Mouse (Mus musculus): Measurements from ENCODE around the gene BC048507. TPM values are rescaled to one million over a fixed set of nuclear protein-coding genes. Genes with fewer than 3 reads are reported as not detected.
"Not testable (repeated sequence)": the region's sequence is repeated elsewhere in the genome, so short reads cannot be mapped to it uniquely, and the experiment has no call there.

Gene BC048507
- not detected in 2 replicates for polyA plus RNA-seq (2012; rRNA removed)

GRCm38 (mm10) chr13:67863026-67863425, at the start of gene BC048507:
Gene BC048507, plus strand, starts transcription at chr13:67863326.
- DNase-seq (ENCODE audit: low read depth, low spot score) = no peak
- WGBS = 85% methylated on average over 11 of the region's 11 CpGs

GRCm38 (mm10) chr13:67813710-67814660, 49.1 kb upstream of the BC048507 start, which contains the start of gene Zfp273:
Gene Zfp273, plus strand, starts transcription at chr13:67813740.
- peak; percentile 69 for DNase-seq (ENCODE audit: low read depth, low spot score)
- WGBS = 2% methylated on average over 31 of the region's 31 CpGs

- DNase-seq (ENCODE audit: low read depth, low spot score) = no peak
- WGBS = 93% methylated on average over 1 of the region's 1 CpGs
Observed at GRCm38 (mm10) chr13:67818636-67819035, 44.5 kb upstream of the BC048507 start.

- 3% methylated on average over 14 of the region's 14 CpGs for WGBS
- DNase-seq (ENCODE audit: low read depth, low spot score) = no peak
Observed at GRCm38 (mm10) chr13:67830911-67831336, 32.2 kb upstream of the BC048507 start, which contains the start of gene Gm10037. Gene Gm10037, plus strand, starts transcription at chr13:67831106.

- DNase-seq (ENCODE audit: low read depth, low spot score) = not testable (repeated sequence)
Observed at GRCm38 (mm10) chr13:67833137-67833536, 30.0 kb upstream of the BC048507 start.

- 43% methylated on average over 6 of the region's 6 CpGs for WGBS
- DNase-seq (ENCODE audit: low read depth, low spot score) = no peak
Observed at GRCm38 (mm10) chr13:67843775-67844118, 19.4 kb upstream of the BC048507 start.

- peak; percentile 27 for DNase-seq (ENCODE audit: low read depth, low spot score)
- under 1% methylated on average over 19 of the region's 19 CpGs for WGBS
Observed at GRCm38 (mm10) chr13:67844119-67844852, 18.8 kb upstream of the BC048507 start.

GRCm38 (mm10) chr13:67844853-67845194, 18.3 kb upstream of the BC048507 start:
- no peak for DNase-seq (ENCODE audit: low read depth, low spot score)
- 33% methylated on average over 8 of the region's 8 CpGs for WGBS

- 67% methylated on average over 3 of the region's 3 CpGs for whole genome bisulfite sequencing
Observed at GRCm38 (mm10) chr13:67850361-67850760, 12.8 kb upstream of the BC048507 start.

GRCm38 (mm10) chr13:67853130-67853529, 10.0 kb upstream of the BC048507 start:
- WGBS = 70% methylated on average over 6 of the region's 6 CpGs
- no peak for DNase-seq (ENCODE audit: low read depth, low spot score)

More at GRCm38 (mm10) chr13:67850361-67850760, 12.8 kb upstream of the BC048507 start:
- DNase-seq (ENCODE audit: low read depth, low spot score) = no peak

- 83% methylated on average over 2 of the region's 2 CpGs for WGBS
Observed at GRCm38 (mm10) chr13:67853983-67854382, 9.1 kb upstream of the BC048507 start.

GRCm38 (mm10) chr13:67857317-67857716, 5.8 kb upstream of the BC048507 start:
- WGBS = 20% methylated on average over 1 of the region's 1 CpGs
- DNase-seq (ENCODE audit: low read depth, low spot score) = no peak

More at GRCm38 (mm10) chr13:67853983-67854382, 9.1 kb upstream of the BC048507 start:
- no peak for DNase-seq (ENCODE audit: low read depth, low spot score)

GRCm38 (mm10) chr13:67862508-67862907, 618 bp upstream of the BC048507 start:
- 83% methylated on average over 9 of the region's 9 CpGs for WGBS

GRCm38 (mm10) chr13:67864764-67865350, 1.7 kb downstream of the BC048507 start:
- DNase-seq (ENCODE audit: low read depth, low spot score) = no peak
- WGBS = 54% methylated on average over 5 of the region's 5 CpGs

More at GRCm38 (mm10) chr13:67862508-67862907, 618 bp upstream of the BC048507 start:
- DNase-seq (ENCODE audit: low read depth, low spot score) = no peak

GRCm38 (mm10) chr13:67867899-67868298, 4.8 kb downstream of the BC048507 start:
- 22% methylated on average over 3 of the region's 3 CpGs for WGBS
- DNase-seq (ENCODE audit: low read depth, low spot score) = no peak

- WGBS = 37% methylated on average over 8 of the region's 12 CpGs
Observed at GRCm38 (mm10) chr13:67876049-67876698, 13.0 kb downstream of the BC048507 start.

GRCm38 (mm10) chr13:67876699-67877254, 13.7 kb downstream of the BC048507 start:
- 57% methylated on average over 7 of the region's 7 CpGs for WGBS
- no peak for DNase-seq (ENCODE audit: low read depth, low spot score)

More at GRCm38 (mm10) chr13:67876049-67876698, 13.0 kb downstream of the BC048507 start:
- not testable (repeated sequence) for DNase-seq (ENCODE audit: low read depth, low spot score)

- WGBS = 92% methylated on average over 8 of the region's 8 CpGs
- no peak for DNase-seq (ENCODE audit: low read depth, low spot score)
Observed at GRCm38 (mm10) chr13:67883966-67884365, 20.8 kb downstream of the BC048507 start.

- DNase-seq (ENCODE audit: low read depth, low spot score) = no peak
- 27% methylated on average over 5 of the region's 5 CpGs for WGBS
Observed at GRCm38 (mm10) chr13:67909759-67910158, 46.6 kb downstream of the BC048507 start.
